Mouse (Mus musculus) lung, embryonic 14.5 days (tissue): ENCODE data around the gene Ptx4. TPM values are rescaled to one million over a fixed set of nuclear protein-coding genes. Genes with fewer than 3 reads are reported as not detected.

Source experiments
- ATAC-seq: fragments of 200-750 bp; cut with Nextera tagmentation; 2 replicates; pipeline ENCODE4 v1.8.0; 2017; ENCODE audit warnings: mild to moderate bottlenecking, moderate TSS enrichment, moderate library complexity; ENCODE audit not compliant: insufficient read depth
- DNase-seq: peaks from one replicate; pipeline ENCODE4 v3.0.0-alpha.2; 2015
- H3K27ac ChIP-seq: fragments of 300-500 bp; sonication (generic); 2 replicates; pipeline ENCODE4 v1.5.1; 2014; ENCODE audit warnings: low read depth, mild to moderate bottlenecking, moderate library complexity
- H3K27me3 ChIP-seq: fragments of 300-500 bp; sonication (generic); 2 replicates; pipeline ENCODE4 v1.6.1; 2014; ENCODE audit warnings: low read length, control low read depth; ENCODE audit not compliant: insufficient read depth
- H3K36me3 ChIP-seq: fragments of 300-500 bp; sonication (generic); 2 replicates; pipeline ENCODE4 v1.6.1; 2014; ENCODE audit warnings: control low read depth; ENCODE audit not compliant: insufficient read depth
- H3K4me1 ChIP-seq: fragments of 300-500 bp; sonication (generic); 2 replicates; pipeline ENCODE4 v1.6.1; 2014; ENCODE audit warnings: antibody characterized with exemption, control low read depth; ENCODE audit not compliant: insufficient read depth
- H3K4me2 ChIP-seq: fragments of 300-500 bp; sonication (generic); 2 replicates; pipeline ENCODE4 v1.6.1; 2014; ENCODE audit warnings: mild to moderate bottlenecking
- H3K4me3 ChIP-seq: fragments of 300-500 bp; sonication (generic); 2 replicates; pipeline ENCODE4 v1.5.1; 2014; ENCODE audit warnings: low read depth, low read length
- H3K9ac ChIP-seq: fragments of 300-500 bp; sonication (generic); 2 replicates; pipeline ENCODE4 v1.6.1; 2014
- H3K9me3 ChIP-seq: fragments of 300-500 bp; sonication (generic); 2 replicates; pipeline ENCODE4 v1.6.1; 2016; ENCODE audit warnings: low read depth, low read length, control low read depth
- CTCF ChIP-seq: IDR thresholded peaks from 2 replicates; pipeline ENCODE4 v1.5.1; 2016; ENCODE audit warnings: antibody characterized with exemption, low read depth
- WGBS: fragments of 180-500 bp; shearing (Covaris S2); extraction: QIAGEN DNeasy Blood & Tissue Kit; methylation state at CpG from one replicate; pipeline ENCODE4 v1.1.7; 2014; 5-methylcytosine and 5-hydroxymethylcytosine counted together
- polyA plus RNA-seq: library from polyadenylated mRNA; unstranded; fragments of >200 nt; fragmentation: Nextera tagmentation; extraction: Ambion mirVana; gene quantifications from 2 replicates; pipeline ENCODE4 v1.2.1, GENCODE M21; 2014

Gene Ptx4
- polyA plus RNA-seq, 1 experiment from 2014 or later: not detected

- H3K27me3 ChIP-seq: no peaks in the 10 kb centered on the region
- no peaks in the 10 kb centered on the region for H3K9me3 ChIP-seq
- no peaks in the 10 kb centered on the region for H3K4me1 ChIP-seq
- DNase-seq (no peak), ATAC-seq (no peak)
- no peak overlapping the region for H3K4me3 ChIP-seq
- H3K4me2 ChIP-seq: no peak overlapping the region
- WGBS: 90% methylated on average over 11 of the region's 11 CpGs
- no peak for TF ChIP-seq CTCF
- no peak overlapping the region for H3K9ac ChIP-seq
- H3K27ac ChIP-seq: no peak overlapping the region
- peaks cover 88% of the 10 kb centered on the region for H3K36me3 ChIP-seq
These were observed 19.2 kb upstream of the Ptx4 start for GRCm38 (mm10) chr17:25101338-25101737.

GRCm38 (mm10) chr17:25107786-25108185 lies 12.8 kb upstream of the Ptx4 start:
- no peak for DNase-seq
- no peak for TF ChIP-seq CTCF
- WGBS: 79% methylated on average over 11 of the region's 16 CpGs
- Histone ChIP-seq H3K36me3 (peaks cover 83% of the 10 kb centered on the region), H3K9ac (no peak overlapping the region), H3K4me1 (no peaks in the 10 kb centered on the region), H3K27ac (no peak overlapping the region), H3K27me3 (no peaks in the 10 kb centered on the region), H3K4me2 (no peak overlapping the region), H3K9me3 (no peaks in the 10 kb centered on the region), H3K4me3 (no peak overlapping the region)
- no peak for ATAC-seq

DNA sequence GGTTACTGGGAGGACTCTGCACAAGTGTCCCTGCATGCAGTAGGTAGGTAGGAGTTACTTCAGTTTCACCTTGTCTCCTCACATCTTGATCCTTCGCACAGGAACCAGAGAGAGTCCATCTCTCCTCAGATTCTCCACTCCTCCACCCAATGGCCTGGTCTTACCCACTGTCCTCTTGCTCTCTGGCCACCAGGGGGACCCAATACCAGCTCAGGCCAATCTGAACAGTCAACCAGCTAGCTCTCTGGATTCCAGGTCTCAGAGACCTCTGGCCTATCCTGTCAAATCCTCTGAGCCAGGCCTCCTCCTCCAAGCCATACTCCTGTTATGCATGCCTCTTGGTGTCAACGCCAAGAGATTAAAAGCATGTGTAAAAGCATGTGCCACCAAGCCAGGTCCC lies 11.0 kb upstream of the Ptx4 start:
- no peak overlapping the region for H3K27ac ChIP-seq
- H3K4me3 ChIP-seq: no peak overlapping the region
- H3K27me3 ChIP-seq: no peaks in the 10 kb centered on the region
- no peak overlapping the region for H3K9ac ChIP-seq
- 88% methylated on average over 2 of the region's 2 CpGs for WGBS
- H3K9me3 ChIP-seq: no peaks in the 10 kb centered on the region
- DNase-seq (peak; percentile 63), ATAC-seq (no peak)
- H3K4me2 ChIP-seq: no peak overlapping the region
- TF ChIP-seq CTCF: peak; percentile 80
- peaks cover under 1% of the 10 kb centered on the region for H3K4me1 ChIP-seq
- peaks cover 71% of the 10 kb centered on the region for H3K36me3 ChIP-seq

- H3K4me3 ChIP-seq: no peak overlapping the region
- no peak overlapping the region for H3K4me2 ChIP-seq
- peaks cover 61% of the 10 kb centered on the region for H3K36me3 ChIP-seq
- no peak overlapping the region for H3K9ac ChIP-seq
- H3K9me3 ChIP-seq: no peaks in the 10 kb centered on the region
- DNase-seq (no peak), ATAC-seq (no peak)
- no peaks in the 10 kb centered on the region for H3K27me3 ChIP-seq
- WGBS: 86% methylated on average over 6 of the region's 6 CpGs
- H3K27ac ChIP-seq: no peak overlapping the region
- H3K4me1 ChIP-seq: peaks cover 5% of the 10 kb centered on the region
- TF ChIP-seq CTCF: no peak
These were observed 10.0 kb upstream of the Ptx4 start for GRCm38 (mm10) chr17:25110590-25110989.

- Histone ChIP-seq H3K27me3 (no peaks in the 10 kb centered on the region), H3K4me2 (no peak overlapping the region), H3K27ac (no peak overlapping the region), H3K9ac (no peak overlapping the region), H3K9me3 (no peaks in the 10 kb centered on the region), H3K4me1 (peaks cover 5% of the 10 kb centered on the region), H3K36me3 (peaks cover 56% of the 10 kb centered on the region), H3K4me3 (no peak overlapping the region)
- TF ChIP-seq CTCF: no peak
- DNase-seq (no peak), ATAC-seq (no peak)
- 90% methylated on average over 5 of the region's 5 CpGs for WGBS
These were observed 9.3 kb upstream of the Ptx4 start for GRCm38 (mm10) chr17:25111220-25111619.

DNA sequence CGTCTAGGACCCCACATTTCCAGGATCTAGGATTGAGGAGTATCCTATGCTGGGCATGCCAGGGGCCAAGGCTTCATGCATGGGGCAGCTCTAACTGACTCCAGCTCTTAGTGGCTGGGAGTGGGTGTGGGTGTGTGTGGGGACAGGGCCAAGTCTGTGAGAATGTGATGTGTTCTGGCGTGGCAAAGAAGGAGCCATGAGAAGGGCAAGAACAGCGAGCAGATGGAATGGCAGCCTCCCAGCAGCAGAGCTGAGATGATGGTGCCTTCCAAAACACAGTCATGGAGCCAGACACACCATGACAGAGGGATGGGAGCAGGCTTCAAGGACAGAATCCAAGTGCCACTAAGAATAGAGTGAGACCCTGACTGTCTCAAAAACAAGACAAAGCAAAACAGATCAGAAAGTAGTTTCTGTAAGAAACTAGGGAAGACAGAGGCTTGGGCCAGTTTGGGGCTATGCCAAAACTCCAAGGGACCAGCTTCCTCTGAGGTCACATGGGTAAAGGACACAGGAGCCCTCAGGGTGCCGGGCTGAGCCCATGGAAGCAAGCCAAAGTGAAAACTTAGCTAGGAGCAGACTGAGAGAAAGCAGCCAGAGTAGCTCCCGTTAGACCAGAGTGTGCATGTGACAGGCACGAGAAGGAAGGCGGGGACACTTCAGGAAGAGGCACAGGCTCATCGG lies 8.7 kb upstream of the Ptx4 start:
- WGBS: 71% methylated on average over 8 of the region's 8 CpGs
- DNase-seq: peak; percentile 47
- no peak for ATAC-seq

GRCm38 (mm10) chr17:25112423-25112810 lies 8.1 kb upstream of the Ptx4 start:
- no peak overlapping the region for H3K27ac ChIP-seq
- no peak overlapping the region for H3K4me3 ChIP-seq
- peaks cover 45% of the 10 kb centered on the region for H3K36me3 ChIP-seq
- ATAC-seq: no peak
- H3K9me3 ChIP-seq: no peaks in the 10 kb centered on the region
- 74% methylated on average over 3 of the region's 3 CpGs for WGBS
- DNase-seq: no peak
- TF ChIP-seq CTCF: no peak
- H3K27me3 ChIP-seq: no peaks in the 10 kb centered on the region
- H3K4me2 ChIP-seq: no peak overlapping the region
- no peak overlapping the region for H3K9ac ChIP-seq
- H3K4me1 ChIP-seq: peaks cover 5% of the 10 kb centered on the region

More for the DNA sequence above, 8.7 kb upstream of the Ptx4 start:
- Histone ChIP-seq H3K27ac (no peak overlapping the region), H3K4me1 (peaks cover 5% of the 10 kb centered on the region), H3K9ac (no peak overlapping the region), H3K4me3 (no peak overlapping the region), H3K4me2 (no peak overlapping the region), H3K27me3 (no peaks in the 10 kb centered on the region), H3K36me3 (peaks cover 49% of the 10 kb centered on the region), H3K9me3 (no peaks in the 10 kb centered on the region)
- TF ChIP-seq CTCF: no peak
